Mouse (Mus musculus) CH12.LX (cell line): ENCODE results near the gene Mrpl40.

ENCODE experiments used
- CTCF ChIP-seq, 2 experiments: IDR thresholded peaks in 1 of 2; conservative IDR thresholded peaks in 1 of 2; 2 replicates each; pipeline ENCODE4 v1.5.1; 2011 to 2012; ENCODE audit warnings: low read depth in 2 of 2, low read length in 2 of 2, improper control_type of control experiment in 1 of 2, inconsistent platforms in 1 of 2, mild to moderate bottlenecking in 1 of 2, moderate library complexity in 1 of 2
- MYC ChIP-seq: IDR thresholded peaks from 2 replicates; pipeline ENCODE4 v1.6.1; 2011; ENCODE audit warnings: low read depth, mild to moderate bottlenecking, improper control_type of control experiment, low read length
- NELFE ChIP-seq: IDR thresholded peaks from 2 replicates; pipeline ENCODE4 v1.6.1; 2011; ENCODE audit warnings: low read depth, low read length, improper control_type of control experiment

- no peak for TF ChIP-seq NELFE
- TF ChIP-seq CTCF (conservative IDR thresholded peaks at IDR 0.05 in 1 of 2, IDR thresholded peaks at IDR 0.05 in 1 of 2; ENCODE audit: low read depth in 2 of 2, low read length in 2 of 2) = no peak
- no peak for TF ChIP-seq MYC
Observed at GRCm38 (mm10) chr16:18822356-18822755, 54.3 kb downstream of the Mrpl40 start.
